Comparison of ENCODE assay signal across 10 mouse cellular contexts in the genomic region with DNA sequence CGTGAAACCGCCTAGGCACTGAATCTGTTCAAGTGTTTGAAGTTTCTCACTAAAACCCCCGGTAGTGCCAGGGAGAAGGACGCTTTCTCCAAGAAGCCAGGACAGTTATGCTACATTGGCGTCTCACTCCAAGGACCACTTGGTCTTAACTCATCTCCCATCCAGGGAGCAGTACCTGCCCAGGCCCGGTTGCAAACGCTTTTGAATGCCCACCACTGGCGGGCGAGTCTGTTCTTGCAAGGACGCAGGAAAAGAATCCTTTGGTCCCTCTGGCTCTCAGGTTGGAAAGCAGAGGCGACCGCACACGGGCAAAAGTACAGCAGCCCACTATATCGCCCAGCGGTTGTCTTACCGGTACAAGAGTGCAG. TPM values are rescaled to one million over a fixed set of nuclear protein-coding genes. Genes with fewer than 3 reads are reported as not detected.
DNase-seq lines count a peak whose midpoint lies in the region; ATAC-seq and TF ChIP-seq lines count a peak whose summit lies in the region.
"Had no signal": no experiment of that assay in that cellular context is flagged by ENCODE, and none has a peak within 500 bp of the region (broad histone marks: within the 10 kb centered on the region; RNA-seq: fewer than 3 reads in every experiment).

No protein-coding gene starts in this region.

- H3K4me1 ChIP-seq in heart, embryonic 11.5 days (ENCODE audit: control insufficient read depth, insufficient read depth, low read length): peaks cover 7% of the 10 kb centered on the region; the same call in 1 of the 2 replicates
- H3K4me1 ChIP-seq in liver, postnatal 0 days (ENCODE audit: insufficient read depth): peaks cover 3% of the 10 kb centered on the region; the same call in 1 of the 2 replicates

- H3K9me3 ChIP-seq in heart, embryonic 11.5 days (replicated peaks; ENCODE audit: control insufficient read depth, low read length): no peaks in the 10 kb centered on the region
- no peaks in the 10 kb centered on the region for H3K9me3 ChIP-seq in liver, postnatal 0 days (ENCODE audit: low read length)

- peak overlapping the region; percentile 56 for H3K4me3 ChIP-seq in heart, embryonic 11.5 days (ENCODE audit: low read depth, low read length)
- no peak overlapping the region for H3K4me3 ChIP-seq in liver, postnatal 0 days (ENCODE audit: low read depth, low read length)
- H3K4me3 ChIP-seq: erythroblast, embryonic 14.5 days had no signal

- DNase-seq in heart, adult 18-20 months: no peak
- peak; percentile 10 for DNase-seq in urinary bladder, postnatal 14 days (ENCODE audit: low spot score)
- no peak for DNase-seq in urinary bladder, postnatal 36 days (ENCODE audit: low spot score in 2 of 2)
- no peak for DNase-seq in liver, postnatal 0 days
- DNase-seq in cerebellum, adult 8-10 months: no peak
- DNase-seq in gastrocnemius, postnatal 4 days (ENCODE audit: low spot score in 2 of 2): no peak
- DNase-seq in retina, postnatal 1 day: no peak
- DNase-seq: spleen, adult 18-20 months had no signal

- peaks cover 76% of the 10 kb centered on the region for H3K27me3 ChIP-seq in heart, embryonic 11.5 days (ENCODE audit: control insufficient read depth, insufficient read depth, low read length)
- peaks cover 76% of the 10 kb centered on the region for H3K27me3 ChIP-seq in liver, postnatal 0 days (ENCODE audit: insufficient read depth, low read length)

- peak overlapping the region; percentile 98 for H3K4me2 ChIP-seq in heart, embryonic 11.5 days
- peak overlapping the region; percentile 59 for H3K4me2 ChIP-seq in liver, postnatal 0 days (ENCODE audit: low read depth, low read length)

- no peak overlapping the region for H3K27ac ChIP-seq in heart, embryonic 11.5 days (ENCODE audit: low read depth, low read length)
- no peak overlapping the region for H3K27ac ChIP-seq in liver, postnatal 0 days (ENCODE audit: low read depth)

- WGBS in heart, embryonic 11.5 days (ENCODE audit: insufficient replicate concordance): 3% methylated on average over 16 of the region's 16 CpGs
- WGBS in liver, postnatal 0 days (ENCODE audit: insufficient replicate concordance): 4% methylated on average over 16 of the region's 16 CpGs

- no peak for TF ChIP-seq CTCF in liver, postnatal 0 days (IDR thresholded peaks at IDR 0.05; ENCODE audit: low read depth)

- TF ChIP-seq EP300 in liver, postnatal 0 days (IDR thresholded peaks at IDR 0.05; ENCODE audit: low read depth): no peak

- no peak for ATAC-seq in heart, embryonic 11.5 days (replicated peaks; ENCODE audit: insufficient number of reproducible peaks, low FRiP score, low TSS enrichment)
- ATAC-seq in liver, postnatal 0 days: no peak

- H3K36me3 ChIP-seq in heart, embryonic 11.5 days (ENCODE audit: control insufficient read depth, insufficient read depth, low read length): no peaks in the 10 kb centered on the region
- H3K36me3 ChIP-seq in liver, postnatal 0 days (replicated peaks; ENCODE audit: insufficient read depth, low read length): no peaks in the 10 kb centered on the region

- H3K9ac ChIP-seq in heart, embryonic 11.5 days (ENCODE audit: low read depth, low read length): no peak overlapping the region
- no peak overlapping the region for H3K9ac ChIP-seq in liver, postnatal 0 days (replicated peaks)

RNA-seq across cellular contexts. Expression of a gene that starts 0.7 kb away (rescaled TPM):
- polyA plus RNA-seq in heart, embryonic 11.5 days (2014; fragmentation: Nextera tagmentation; extraction: Ambion mirVana): 0.07 TPM in 1 of 2 replicates, not detected in the other
- total RNA-seq in heart, adult 18-20 months (2021): under 1 TPM; 0.25 to 0.28 TPM
- polyA plus RNA-seq in liver, postnatal 0 days (2015; fragmentation: Nextera tagmentation; extraction: Ambion mirVana): not detected in 2 replicates
- 10 to 100 TPM; 13.7 to 13.8 TPM for total RNA-seq in gastrocnemius, postnatal 4 days (2021)
- polyA plus RNA-seq: erythroblast, embryonic 14.5 days had no signal

Comparison
In these comparisons a context has a peak if more than half of its experiments do, and no peak if none do; other contexts are left out.
1. RNA of a gene that starts 0.7 kb away (total RNA-seq): 13.7 to 13.8 TPM in gastrocnemius, postnatal 4 days; 0.25 to 0.28 TPM in heart, adult 18-20 months; every median in the first group is over 10 times any median in the second.